Mouse (Mus musculus): ENCODE data around the gene Pik3r2. TPM values are rescaled to one million over a fixed set of nuclear protein-coding genes. Genes with fewer than 3 reads are reported as not detected.

Pik3r2 gene
- total and polyA plus RNA-seq, 3 experiments, result 23.7 to 37.8 TPM; not detected in 1

DNA sequence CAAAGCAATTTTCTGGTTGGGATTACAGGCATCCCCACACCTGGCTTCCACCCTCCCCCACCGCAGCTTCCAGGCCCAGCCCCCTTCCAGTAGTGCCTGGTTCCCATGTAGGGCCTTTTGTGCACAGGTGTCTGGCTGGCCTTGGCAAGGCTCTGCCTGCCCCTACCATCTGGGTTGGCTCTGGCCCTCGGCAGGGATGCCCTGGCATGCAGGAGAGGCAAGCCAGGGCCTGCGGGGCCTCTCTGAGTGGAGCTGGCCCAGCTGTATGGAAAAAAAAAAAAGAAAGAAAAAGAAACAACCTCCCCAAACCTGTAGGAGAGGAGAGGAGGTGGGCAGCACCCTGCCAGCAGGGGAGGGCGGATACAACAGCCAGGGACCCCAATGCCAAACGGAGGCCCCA is 3.1 kb downstream of the Pik3r2 start:
- no peak overlapping the region for H3K4me3 ChIP-seq (ENCODE audit: control insufficient read depth in 1 of 2, insufficient read depth in 1 of 2, low read depth in 2 of 2, low read length in 2 of 2)
- peaks cover 14% of the 10 kb centered on the region for H3K79me2 ChIP-seq (ENCODE audit: control insufficient read depth, insufficient read depth, low read length, poor library complexity)
- no peaks in the 10 kb centered on the region; a peak in 2 of 4 replicates for H3K36me3 ChIP-seq (ENCODE audit: control insufficient read depth in 1 of 2, insufficient read depth in 2 of 2, low read length in 2 of 2)
- H3K9ac ChIP-seq (ENCODE audit: control insufficient read depth, low read depth, low read length, poor library complexity, severe bottlenecking), result no peak overlapping the region
- TF ChIP-seq NELFE (IDR thresholded peaks at IDR 0.05; ENCODE audit: low read depth, low read length), result no peak
- no peaks in the 10 kb centered on the region for H3K27me3 ChIP-seq (ENCODE audit: control insufficient read depth in 1 of 2, insufficient read depth in 2 of 2, low read length in 2 of 2)
- peaks cover 0 to 11% of the 10 kb centered on the region in 2 experiments; a peak in 2 of 4 replicates for H3K4me1 ChIP-seq (ENCODE audit: control insufficient read depth in 1 of 2, insufficient read depth in 2 of 2, low read length in 2 of 2)
- no peak overlapping the region for H3K27ac ChIP-seq (ENCODE audit: control insufficient read depth, low read depth, low read length)
- no peaks in the 10 kb centered on the region for H3K9me3 ChIP-seq (replicated peaks; ENCODE audit: insufficient read depth, low read length)
- DNase-seq (ENCODE audit: low read depth, low spot score), result no peak

DNA sequence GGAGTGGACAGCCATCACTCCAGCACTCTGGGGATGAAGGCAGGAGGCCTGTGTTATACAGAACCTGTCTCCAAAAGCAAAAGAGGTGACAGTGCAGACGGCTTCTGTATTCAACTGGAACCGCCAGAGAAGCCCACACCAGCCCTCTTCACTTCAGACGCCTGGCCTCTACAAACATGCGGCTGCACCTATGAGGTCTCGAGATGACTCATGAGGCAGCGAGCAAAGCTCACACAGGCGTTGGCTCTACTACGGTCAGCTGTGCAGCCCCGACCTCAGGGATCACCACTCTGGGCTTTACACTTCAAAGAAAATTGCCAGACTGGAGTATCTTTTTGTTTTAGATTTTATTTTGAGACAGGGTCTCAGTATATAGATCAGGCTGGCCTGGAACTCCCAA is 3.6 kb downstream of the Pik3r2 start:
- H3K9ac ChIP-seq (ENCODE audit: control insufficient read depth, low read depth, low read length, poor library complexity, severe bottlenecking), result no peak overlapping the region
- no peaks in the 10 kb centered on the region for H3K27me3 ChIP-seq (ENCODE audit: control insufficient read depth in 1 of 2, insufficient read depth in 2 of 2, low read length in 2 of 2)
- no peaks in the 10 kb centered on the region for H3K9me3 ChIP-seq (replicated peaks; ENCODE audit: insufficient read depth, low read length)
- no peak overlapping the region for H3K4me3 ChIP-seq (ENCODE audit: control insufficient read depth in 1 of 2, insufficient read depth in 1 of 2, low read depth in 2 of 2, low read length in 2 of 2)
- H3K4me1 ChIP-seq (ENCODE audit: control insufficient read depth in 1 of 2, insufficient read depth in 2 of 2, low read length in 2 of 2), result peaks cover 0 to 7% of the 10 kb centered on the region in 2 experiments; a peak in 1 of 4 replicates
- DNase-seq (ENCODE audit: low read depth, low spot score), result no peak
- no peak overlapping the region for H3K27ac ChIP-seq (ENCODE audit: control insufficient read depth, low read depth, low read length)
- no peaks in the 10 kb centered on the region; a peak in 2 of 4 replicates for H3K36me3 ChIP-seq (ENCODE audit: control insufficient read depth in 1 of 2, insufficient read depth in 2 of 2, low read length in 2 of 2)
- peaks cover 11% of the 10 kb centered on the region; the same call in 1 of the 2 replicates for H3K79me2 ChIP-seq (ENCODE audit: control insufficient read depth, insufficient read depth, low read length, poor library complexity)
- TF ChIP-seq SMC3 (IDR thresholded peaks at IDR 0.05; ENCODE audit: low read depth, low read length) (no peak), TCF12 (IDR thresholded peaks at IDR 0.05; ENCODE audit: low read depth, low read length) (no peak), MAFK (IDR thresholded peaks at IDR 0.05; ENCODE audit: borderline replicate concordance, low read depth, low read length) (no peak), NRF1 (IDR thresholded peaks at IDR 0.05; ENCODE audit: insufficient read depth, low read depth, low read length, poor library complexity, severe bottlenecking) (no peak), POLR2AphosphoS5 (IDR thresholded peaks at IDR 0.05; ENCODE audit: borderline replicate concordance, low read depth, low read length) (no peak), RAD21 (IDR thresholded peaks at IDR 0.05; ENCODE audit: low read depth, low read length) (no peak), ZC3H11A (IDR thresholded peaks at IDR 0.05; ENCODE audit: low read depth, low read length) (no peak), MEF2A (IDR thresholded peaks at IDR 0.05; ENCODE audit: extremely low read depth, insufficient replicate concordance, low read depth, low read length, poor library complexity, severe bottlenecking) (no peak), ZKSCAN1 (IDR thresholded peaks at IDR 0.05; ENCODE audit: low read depth, low read length) (no peak)

DNA sequence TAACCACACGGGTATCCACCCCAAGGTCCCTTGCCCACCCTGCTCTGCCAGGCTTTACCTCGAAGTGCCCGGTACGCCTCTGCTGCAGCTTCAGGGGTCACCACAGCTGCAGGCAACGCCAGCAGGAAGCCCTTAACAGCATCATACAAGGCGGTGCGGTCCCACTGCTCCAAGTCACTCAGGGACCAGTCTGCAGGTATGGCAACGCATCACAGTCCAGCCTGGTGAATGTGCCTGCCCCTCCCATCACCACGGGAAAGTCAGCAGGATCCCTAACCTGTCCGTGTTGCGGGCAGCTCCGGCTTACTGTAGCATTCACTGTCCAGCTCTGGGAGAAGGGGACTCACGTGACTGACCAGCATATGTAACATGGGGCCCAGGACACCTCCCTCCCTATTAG is 4.4 kb downstream of the Pik3r2 start:
- Histone ChIP-seq H3K9ac (ENCODE audit: control insufficient read depth, low read depth, low read length, poor library complexity, severe bottlenecking) (no peak overlapping the region), H3K4me1 (ENCODE audit: control insufficient read depth in 1 of 2, insufficient read depth in 2 of 2, low read length in 2 of 2) (0 out of 4 replicates have a peak, but pooled peaks cover 0 to 5% of the 10 kb centered on the region in 2 experiments), H3K9me3 (replicated peaks; ENCODE audit: insufficient read depth, low read length) (no peaks in the 10 kb centered on the region), H3K4me3 (ENCODE audit: control insufficient read depth in 1 of 2, insufficient read depth in 1 of 2, low read depth in 2 of 2, low read length in 2 of 2) (no peak overlapping the region), H3K36me3 (ENCODE audit: control insufficient read depth in 1 of 2, insufficient read depth in 2 of 2, low read length in 2 of 2) (no peaks in the 10 kb centered on the region; a peak in 1 of 4 replicates), H3K79me2 (ENCODE audit: control insufficient read depth, insufficient read depth, low read length, poor library complexity) (peaks cover 6% of the 10 kb centered on the region; the same call in 1 of the 2 replicates), H3K27ac (ENCODE audit: control insufficient read depth, low read depth, low read length) (no peak overlapping the region), H3K27me3 (ENCODE audit: control insufficient read depth in 1 of 2, insufficient read depth in 2 of 2, low read length in 2 of 2) (no peaks in the 10 kb centered on the region)
- no peak for DNase-seq (ENCODE audit: low read depth, low spot score)
- no peak for TF ChIP-seq POLR2AphosphoS2 (IDR thresholded peaks at IDR 0.05; ENCODE audit: low read length)
- no peak for TF ChIP-seq MAFK (IDR thresholded peaks at IDR 0.05; ENCODE audit: borderline replicate concordance, low read depth, low read length)
- no peak for TF ChIP-seq RAD21 (IDR thresholded peaks at IDR 0.05; ENCODE audit: low read depth, low read length)
- no peak for TF ChIP-seq MAZ (IDR thresholded peaks at IDR 0.05; ENCODE audit: low read depth, low read length)
- no peak for TF ChIP-seq CHD2 (IDR thresholded peaks at IDR 0.05; ENCODE audit: low read length)
- TF ChIP-seq SMC3 (IDR thresholded peaks at IDR 0.05; ENCODE audit: low read depth, low read length), result no peak
- TF ChIP-seq USF1 (IDR thresholded peaks at IDR 0.05; ENCODE audit: low read depth, low read length), result no peak
- TF ChIP-seq EP300 (IDR thresholded peaks at IDR 0.05; ENCODE audit: low read depth in 1 of 2, low read length in 2 of 2), result no peak
- TF ChIP-seq GATA1 (IDR thresholded peaks at IDR 0.05; ENCODE audit: low read depth, low read length), result no peak
- TF ChIP-seq UBTF (IDR thresholded peaks at IDR 0.05; ENCODE audit: borderline replicate concordance, insufficient read depth, low read depth, low read length), result no peak
- no peak for TF ChIP-seq ELF1 (IDR thresholded peaks at IDR 0.05; ENCODE audit: low read depth, low read length)
- no peak for TF ChIP-seq NELFE (IDR thresholded peaks at IDR 0.05; ENCODE audit: low read depth, low read length)
- TF ChIP-seq RCOR1 (IDR thresholded peaks at IDR 0.05; ENCODE audit: low read depth, low read length), result no peak
- no peak for TF ChIP-seq TCF12 (IDR thresholded peaks at IDR 0.05; ENCODE audit: low read depth, low read length)
